Mouse (Mus musculus) C2C12 (cell line): Measurements from ENCODE around the gene Cdh24. TPM values are rescaled to one million over a fixed set of nuclear protein-coding genes. Genes with fewer than 3 reads are reported as not detected.
A peak's percentile ranks its signal among the peaks of the same experiment; 100 is the strongest.
"Not testable (repeated sequence)": the region's sequence is repeated elsewhere in the genome, so short reads cannot be mapped to it uniquely, and the experiment has no call there.

Source experiments
- H3K27me3 ChIP-seq: one replicate; pipeline ENCODE4 v1.6.1; 2011; ENCODE audit not compliant: control insufficient read depth, insufficient read depth, insufficient read length
- H3K36me3 ChIP-seq: one replicate; pipeline ENCODE4 v1.6.1; 2011; ENCODE audit not compliant: control insufficient read depth, insufficient read depth
- H3K4me3 ChIP-seq: one replicate; pipeline ENCODE4 v1.5.1; 2011; ENCODE audit warnings: mild to moderate bottlenecking, control low read depth; ENCODE audit not compliant: poor library complexity, insufficient read depth, severe bottlenecking
- H3K79me2 ChIP-seq: one replicate; pipeline ENCODE4 v1.6.1; 2011; ENCODE audit not compliant: control insufficient read depth, insufficient read depth
- H3K79me3 ChIP-seq: one replicate; pipeline ENCODE4 v1.6.1; 2011; ENCODE audit warnings: low read depth, control low read depth
- H3ac ChIP-seq: one replicate; pipeline ENCODE3; 2011; ENCODE audit warnings: low read depth; ENCODE audit not compliant: control insufficient read depth, insufficient read length
- CEBPB ChIP-seq: IDR thresholded peaks from one replicate; pipeline ENCODE4 v1.6.1; 2011; ENCODE audit warnings: low read depth, mild to moderate bottlenecking, control low read depth, moderate library complexity
- CTCF ChIP-seq: IDR thresholded peaks from one replicate; pipeline ENCODE4 v1.5.1; 2011; ENCODE audit not compliant: control insufficient read depth, insufficient read depth, insufficient read length
- FOSL1 ChIP-seq: IDR thresholded peaks from one replicate; pipeline ENCODE4 v1.8.0; 2011; ENCODE audit warnings: mild to moderate bottlenecking, low read length; ENCODE audit not compliant: poor library complexity, insufficient read depth, severe bottlenecking
- MAX ChIP-seq: IDR thresholded peaks from one replicate; pipeline ENCODE4 v1.6.1; 2011; ENCODE audit warnings: mild to moderate bottlenecking, control low read depth
- MYOD1 ChIP-seq: IDR thresholded peaks from one replicate; pipeline ENCODE4 v1.6.1; 2011; ENCODE audit warnings: low read depth; ENCODE audit not compliant: control insufficient read depth, insufficient read length
- MYOG ChIP-seq: IDR thresholded peaks from one replicate; pipeline ENCODE4 v1.6.1; 2011; ENCODE audit not compliant: control insufficient read depth, insufficient read length; ENCODE audit errors: extremely low read depth
- USF1 ChIP-seq: IDR thresholded peaks from one replicate; pipeline ENCODE4 v1.6.1; 2011; ENCODE audit warnings: low read depth, mild to moderate bottlenecking, control low read depth, moderate library complexity
- polyA plus RNA-seq: library from polyadenylated mRNA; unstranded; fragments of >200 nt; fragmentation: generic; extraction: Trizol; gene quantifications from one replicate; pipeline ENCODE4 v1.2.1, GENCODE M21; 2012; ENCODE audit warnings: missing spikeins

Cdh24 gene
- polyA plus RNA-seq, 1 experiment = 4.6 TPM

GRCm38 (mm10) chr14:54617897-54618365 lies 23.2 kb downstream of the Cdh24 start, which contains the start of gene Psmb5:
Psmb5 (minus strand) TSS chr14:54618022.
- peaks cover 24% of the 10 kb centered on the region for H3K36me3 ChIP-seq
- H3K4me3 ChIP-seq = peak within 1 kb of the TSS; percentile 53
- H3K79me2 ChIP-seq = peaks cover 33% of the 10 kb centered on the region
- peak within 1 kb of the TSS; percentile 77 for H3ac ChIP-seq
- TF ChIP-seq FOSL1 (no peak), CEBPB (no peak), MYOD1 (no peak), USF1 (no peak), MYOG (no peak), MAX (no peak), CTCF (no peak)
- no peaks in the 10 kb centered on the region for H3K27me3 ChIP-seq
- H3K79me3 ChIP-seq = peaks cover 22% of the 10 kb centered on the region

GRCm38 (mm10) chr14:54617152-54617896 lies 23.8 kb downstream of the Cdh24 start:
- Histone ChIP-seq H3K79me2 (peaks cover 33% of the 10 kb centered on the region), H3K27me3 (no peaks in the 10 kb centered on the region), H3ac (peak overlapping the region; percentile 77), H3K79me3 (peaks cover 22% of the 10 kb centered on the region), H3K36me3 (peaks cover 30% of the 10 kb centered on the region), H3K4me3 (peak overlapping the region; percentile 53)
- TF ChIP-seq MYOG (no peak), MAX (no peak), CEBPB (no peak)

- Histone ChIP-seq H3K79me3 (peaks cover 22% of the 10 kb centered on the region), H3K36me3 (peaks cover 39% of the 10 kb centered on the region), H3K4me3 (no peak overlapping the region), H3ac (no peak overlapping the region), H3K27me3 (no peaks in the 10 kb centered on the region), H3K79me2 (peaks cover 33% of the 10 kb centered on the region)
- TF ChIP-seq FOSL1 (no peak), MYOD1 (no peak), MAX (no peak), USF1 (no peak), CTCF (no peak), CEBPB (no peak), MYOG (no peak)
Observed at GRCm38 (mm10) chr14:54616226-54616825, 24.8 kb downstream of the Cdh24 start.

- peaks cover 46% of the 10 kb centered on the region for H3K36me3 ChIP-seq
- H3K79me2 ChIP-seq = peaks cover 33% of the 10 kb centered on the region
- not testable (repeated sequence) for H3ac ChIP-seq, H3K4me3 ChIP-seq, H3K27me3 ChIP-seq
- H3K79me3 ChIP-seq = peaks cover 22% of the 10 kb centered on the region
Observed at GRCm38 (mm10) chr14:54614130-54614529, 27.0 kb downstream of the Cdh24 start.

GRCm38 (mm10) chr14:54610648-54611047 lies 30.5 kb downstream of the Cdh24 start:
- H3K36me3 ChIP-seq = peaks cover 40% of the 10 kb centered on the region
- peaks cover 13% of the 10 kb centered on the region for H3K79me2 ChIP-seq
- TF ChIP-seq MYOD1 (no peak), FOSL1 (no peak), USF1 (no peak), CTCF (no peak), MAX (no peak), MYOG (no peak), CEBPB (no peak)
- H3K79me3 ChIP-seq = peaks cover 10% of the 10 kb centered on the region
- no peak overlapping the region for H3K4me3 ChIP-seq
- no peak overlapping the region for H3ac ChIP-seq
- H3K27me3 ChIP-seq = no peaks in the 10 kb centered on the region

GRCm38 (mm10) chr14:54609962-54610361 lies 31.2 kb downstream of the Cdh24 start:
- Histone ChIP-seq H3K27me3 (no peaks in the 10 kb centered on the region), H3ac (no peak overlapping the region), H3K36me3 (peaks cover 34% of the 10 kb centered on the region), H3K79me2 (peaks cover 6% of the 10 kb centered on the region), H3K4me3 (no peak overlapping the region), H3K79me3 (peaks cover 4% of the 10 kb centered on the region)
- TF ChIP-seq CTCF (no peak), USF1 (no peak), MAX (no peak), MYOG (no peak), MYOD1 (no peak)
